ENCODE assay signal across 9 mouse cellular contexts in genomic region chr2:166108326-166108725, GRCm38 (mm10). TPM values are rescaled to one million over a fixed set of nuclear protein-coding genes. Genes with fewer than 3 reads are reported as not detected.
A peak's percentile ranks its signal among the peaks of the same experiment; 100 is the strongest.
DNase-seq lines count a peak whose midpoint lies in the region; ATAC-seq and TF ChIP-seq lines count a peak whose summit lies in the region.
"Had no signal": no experiment of that assay in that cellular context is flagged by ENCODE, and none has a peak within 500 bp of the region (broad histone marks: within the 10 kb centered on the region; RNA-seq: fewer than 3 reads in every experiment).

No protein-coding gene starts in this region.

- no peak overlapping the region for H3K4me2 ChIP-seq in liver, embryonic 14.5 days (ENCODE audit: low read depth)
- H3K4me2 ChIP-seq: liver, embryonic 15.5 days had no signal

- H3K4me1 ChIP-seq in cortical plate, adult 2 months (ENCODE audit: control insufficient read depth, insufficient read depth, low read length): no peaks in the 10 kb centered on the region; the same call in 1 of the 2 replicates
- H3K4me1 ChIP-seq in liver, embryonic 14.5 days (replicated peaks; ENCODE audit: control insufficient read depth in 2 of 2, insufficient read depth in 2 of 2, low read length in 1 of 2): no peaks in the 10 kb centered on the region
- H3K4me1 ChIP-seq: liver, embryonic 15.5 days had no signal

- H3K27me3 ChIP-seq in liver, embryonic 14.5 days (ENCODE audit: control insufficient read depth, insufficient read depth, low read length): no peaks in the 10 kb centered on the region
- H3K27me3 ChIP-seq: liver, embryonic 15.5 days had no signal

- no peak for TF ChIP-seq EP300 in liver, embryonic 14.5 days (IDR thresholded peaks at IDR 0.05; ENCODE audit: low read depth)

- WGBS in liver, embryonic 14.5 days (ENCODE audit: insufficient replicate concordance): 20% methylated on average over 4 of the region's 4 CpGs

- H3K9ac ChIP-seq in liver, embryonic 14.5 days (replicated peaks): no peak overlapping the region
- H3K9ac ChIP-seq: liver, embryonic 15.5 days had no signal

- ATAC-seq in granulocyte monocyte progenitor cell, adult 5-6 weeks (replicated peaks; ENCODE audit: poor library complexity, severe bottlenecking): peak; percentile 70
- ATAC-seq in liver, embryonic 14.5 days (ENCODE audit: insufficient read depth): no peak

- peak; percentile 90 for TF ChIP-seq CTCF in cortical plate, adult 2 months (IDR thresholded peaks at IDR 0.05; ENCODE audit: extremely low read depth, insufficient read depth, low read length)
- TF ChIP-seq CTCF in liver, embryonic 14.5 days (IDR thresholded peaks at IDR 0.05; ENCODE audit: low read depth): peak; percentile 84

- no peaks in the 10 kb centered on the region for H3K9me3 ChIP-seq in liver, embryonic 14.5 days (ENCODE audit: control insufficient read depth, low read length)
- H3K9me3 ChIP-seq: liver, embryonic 15.5 days had no signal

- 0 out of 2 replicates have a peak overlapping the region, but pooled peaks have one; percentile 14 for H3K27ac ChIP-seq in cortical plate, adult 2 months (ENCODE audit: insufficient read depth, low read length)
- no peak overlapping the region for H3K27ac ChIP-seq in liver, embryonic 14.5 days
- H3K27ac ChIP-seq: liver, embryonic 15.5 days had no signal

- DNase-seq in A20 (ENCODE audit: low read depth, low spot score): peak; percentile 74
- peak; percentile 87 for DNase-seq in ZHBTc4 (ENCODE audit: low read depth, low spot score)
- peak; percentile 87 to 96 for DNase-seq in kidney, postnatal 25 days
- DNase-seq in liver, embryonic 14.5 days (ENCODE audit: low read depth in 3 of 3, low spot score in 3 of 3): peak; percentile 34 to 37 (median 36)
- peak; percentile 81 for DNase-seq in right cerebral cortex, adult 18-20 months
- peak; percentile 87 for DNase-seq in urinary bladder, postnatal 14 days (ENCODE audit: low spot score)

- no peak overlapping the region for H3K4me3 ChIP-seq in cortical plate, adult 2 months (ENCODE audit: insufficient read depth, low read length)
- no peak overlapping the region for H3K4me3 ChIP-seq in liver, embryonic 14.5 days (ENCODE audit: insufficient read depth in 1 of 2, low read depth in 2 of 2, low read length in 2 of 2)
- H3K4me3 ChIP-seq: liver, embryonic 15.5 days had no signal

- TF ChIP-seq POLR2A in cortical plate, adult 2 months (IDR thresholded peaks at IDR 0.05; ENCODE audit: extremely low read depth, insufficient read depth, low read length): no peak

- H3K36me3 ChIP-seq in liver, embryonic 14.5 days (replicated peaks; ENCODE audit: control insufficient read depth, insufficient read depth, low read depth): no peaks in the 10 kb centered on the region
- H3K36me3 ChIP-seq: liver, embryonic 15.5 days had no signal

RNA-seq across cellular contexts. Expression of gene Sulf2, which starts 47.1 kb away (rescaled TPM):
- 69.5 and 75.0 TPM in 2 replicates for polyA plus RNA-seq in cortical plate, adult 2 months (2012; rRNA removed)
- total RNA-seq in granulocyte monocyte progenitor cell, adult 5-6 weeks (2014; fragmentation: Nextera tagmentation): 0.26 and 1.1 TPM in 2 replicates
- total RNA-seq in granulocyte monocyte progenitor cell, adult 5-6 weeks (2017): 0.78 and 1.9 TPM in 2 replicates
- 0.79 and 0.99 TPM in 2 replicates for polyA plus RNA-seq in liver, embryonic 14.5 days (2012; rRNA removed)
- polyA plus RNA-seq in liver, embryonic 14.5 days (2014; fragmentation: Nextera tagmentation; extraction: Ambion mirVana): 0.81 and 1.4 TPM in 2 replicates

Comparison
In these comparisons a context has a peak if more than half of its experiments do, and no peak if none do; other contexts are left out.
1. DNase-seq: peak in every context shown above with its lines; median percentile 92 in kidney, postnatal 25 days; 87 in ZHBTc4; 87 in urinary bladder, postnatal 14 days; 81 in right cerebral cortex, adult 18-20 months; 74 in A20; 36 in liver, embryonic 14.5 days.
2. RNA of gene Sulf2, which starts 47.1 kb away (polyA plus RNA-seq): 69.5 to 75.0 TPM in cortical plate, adult 2 months; 0.79 to 1.4 TPM in liver, embryonic 14.5 days; every median in the first group is over 10 times any median in the second.